Mouse (Mus musculus) cerebellum, adult 9-11 months (tissue): ENCODE measurements around the gene Pik3ap1.

Source experiments
- DNase-seq: peaks from one replicate; pipeline ENCODE4 v3.0.0; 2022

The Pik3ap1 gene

DNA sequence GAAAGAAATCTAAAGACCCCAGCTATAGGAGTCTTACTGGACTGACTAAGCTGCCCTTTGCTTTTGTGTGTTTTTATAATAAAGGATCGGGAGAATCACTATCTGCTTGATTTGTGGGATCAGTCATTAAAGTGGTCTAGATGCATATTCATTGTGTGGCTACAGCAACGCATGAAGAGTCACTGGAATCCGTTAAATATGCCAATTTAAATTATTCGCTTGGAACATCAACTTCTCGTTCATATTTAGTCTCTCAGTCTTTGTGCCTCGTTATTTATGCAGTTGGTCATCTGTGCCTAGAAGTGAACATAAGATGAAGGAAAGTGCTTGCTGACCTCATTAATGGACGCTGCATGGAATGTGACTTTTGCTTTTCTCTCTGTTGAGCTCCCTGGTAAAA lies 114.0 kb downstream of the Pik3ap1 start:
- DNase-seq = no peak

DNA sequence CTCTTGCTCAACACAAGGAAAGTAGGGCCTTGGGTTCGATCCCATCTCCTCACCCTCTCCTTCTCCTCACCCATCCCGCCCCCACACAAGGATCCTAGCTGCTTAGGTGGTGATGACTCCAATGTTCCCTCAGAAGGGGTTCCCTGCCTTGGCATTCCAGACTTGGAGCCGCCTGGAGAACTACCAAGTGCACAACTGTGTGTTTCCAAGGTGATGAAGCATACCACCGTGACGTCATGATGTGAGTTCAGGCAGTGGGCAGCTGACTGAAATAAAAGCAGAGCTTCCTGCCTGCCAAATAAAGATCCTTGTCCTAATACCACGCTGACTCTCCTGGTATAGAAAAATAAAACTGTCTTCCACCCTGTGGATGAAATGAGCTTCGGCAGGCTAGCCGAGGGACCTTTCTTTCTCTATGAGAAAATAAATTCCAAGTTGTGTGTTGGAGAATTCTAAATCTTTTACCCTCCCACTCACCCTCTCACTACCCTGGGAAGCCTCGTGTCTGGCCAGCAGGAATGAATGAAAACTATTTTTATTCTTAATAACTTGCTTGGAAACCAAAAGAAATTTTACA lies 114.7 kb downstream of the Pik3ap1 start:
- no peak for DNase-seq

DNA sequence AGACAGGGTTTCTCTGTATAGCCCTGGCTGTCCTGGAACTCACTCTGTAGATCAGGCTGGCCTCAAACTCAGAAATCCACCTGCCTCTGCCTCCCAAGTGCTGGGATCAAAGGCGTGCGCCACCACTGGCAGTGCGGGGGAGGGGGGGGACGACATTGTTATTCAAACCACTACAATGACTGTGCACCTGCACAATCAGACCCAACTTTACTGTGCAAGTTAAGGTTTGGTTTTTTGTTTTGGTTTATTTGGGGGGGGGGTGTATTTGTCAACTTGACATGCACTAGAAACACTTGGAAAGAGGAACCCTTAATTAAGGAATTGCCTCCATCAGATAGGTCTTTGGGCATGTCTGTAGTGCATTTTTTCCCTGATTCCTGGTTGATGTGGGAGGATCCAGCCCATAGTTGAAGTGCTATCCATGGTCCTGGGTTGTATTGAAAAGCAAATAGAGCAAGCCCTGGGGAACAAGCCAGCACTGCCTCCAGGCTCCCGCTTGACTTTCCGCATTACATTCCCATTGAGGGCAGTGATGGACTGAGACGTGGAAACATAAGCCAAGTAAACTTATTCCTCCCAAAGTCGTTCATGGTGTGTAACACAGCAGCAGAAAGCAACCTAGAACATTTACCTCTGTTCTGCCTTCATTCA lies 118.5 kb downstream of the Pik3ap1 start:
- DNase-seq = no peak

DNA sequence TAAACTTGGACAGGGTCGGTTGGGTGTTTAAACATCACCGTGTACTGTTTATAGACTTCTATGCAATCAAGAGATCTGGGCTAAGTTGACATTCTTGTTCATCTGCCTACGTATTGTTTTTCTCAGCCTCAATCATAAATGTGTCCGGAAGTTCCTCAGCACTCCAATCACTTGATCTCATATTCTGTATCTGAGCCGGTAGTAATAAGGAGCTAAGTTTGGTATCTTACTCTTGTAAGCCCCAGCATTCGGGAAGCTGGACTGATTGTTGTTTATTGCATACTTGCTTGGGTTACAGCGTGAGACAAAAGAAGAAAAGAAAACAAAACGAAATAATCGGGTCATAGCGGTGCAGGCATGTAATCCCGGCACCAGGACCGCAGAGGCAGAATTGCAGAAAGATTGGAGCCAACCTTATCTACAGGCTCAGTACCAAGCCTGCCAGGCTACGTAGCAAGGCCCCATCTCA lies 120.5 kb downstream of the Pik3ap1 start:
- DNase-seq = peak; percentile 27

DNA sequence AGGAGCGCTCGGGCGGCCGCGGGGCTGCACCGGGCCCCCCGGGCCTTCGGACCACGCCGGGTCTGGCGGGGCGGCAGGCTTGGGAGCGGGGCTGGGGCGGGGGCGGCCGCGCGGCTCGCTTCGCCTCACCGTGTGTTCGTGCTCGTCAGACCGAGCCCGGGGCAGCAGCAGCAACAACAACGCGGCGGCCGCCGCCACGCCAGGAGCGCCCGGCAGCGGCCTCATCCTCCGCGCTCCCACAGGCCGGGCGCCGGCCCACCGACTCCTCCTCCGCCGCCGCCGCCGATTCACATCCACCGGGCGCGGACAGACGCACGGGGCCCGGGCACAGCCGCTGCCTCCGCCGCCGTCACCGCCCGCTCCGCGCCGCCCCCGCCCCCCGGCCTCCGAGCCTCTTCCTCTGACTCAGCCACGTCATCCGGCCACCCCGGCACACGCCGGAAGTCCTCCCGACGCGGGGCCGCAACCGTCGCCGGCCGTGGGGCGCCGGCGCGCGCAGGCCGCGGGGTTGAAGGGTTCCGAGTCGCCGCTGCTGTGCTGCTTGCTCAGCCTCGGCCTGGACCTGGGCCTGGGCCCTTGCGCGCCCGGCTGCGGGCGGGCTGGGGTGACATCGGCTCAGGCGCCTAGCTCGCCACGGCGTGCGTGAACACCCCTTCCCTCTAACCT lies 121.1 kb downstream of the Pik3ap1 start, which contains the start of gene Tm9sf3:
TSS of gene Tm9sf3 (minus strand) at position 368 of the 666 bp plus-strand sequence.
- DNase-seq = peak; percentile 92

DNA sequence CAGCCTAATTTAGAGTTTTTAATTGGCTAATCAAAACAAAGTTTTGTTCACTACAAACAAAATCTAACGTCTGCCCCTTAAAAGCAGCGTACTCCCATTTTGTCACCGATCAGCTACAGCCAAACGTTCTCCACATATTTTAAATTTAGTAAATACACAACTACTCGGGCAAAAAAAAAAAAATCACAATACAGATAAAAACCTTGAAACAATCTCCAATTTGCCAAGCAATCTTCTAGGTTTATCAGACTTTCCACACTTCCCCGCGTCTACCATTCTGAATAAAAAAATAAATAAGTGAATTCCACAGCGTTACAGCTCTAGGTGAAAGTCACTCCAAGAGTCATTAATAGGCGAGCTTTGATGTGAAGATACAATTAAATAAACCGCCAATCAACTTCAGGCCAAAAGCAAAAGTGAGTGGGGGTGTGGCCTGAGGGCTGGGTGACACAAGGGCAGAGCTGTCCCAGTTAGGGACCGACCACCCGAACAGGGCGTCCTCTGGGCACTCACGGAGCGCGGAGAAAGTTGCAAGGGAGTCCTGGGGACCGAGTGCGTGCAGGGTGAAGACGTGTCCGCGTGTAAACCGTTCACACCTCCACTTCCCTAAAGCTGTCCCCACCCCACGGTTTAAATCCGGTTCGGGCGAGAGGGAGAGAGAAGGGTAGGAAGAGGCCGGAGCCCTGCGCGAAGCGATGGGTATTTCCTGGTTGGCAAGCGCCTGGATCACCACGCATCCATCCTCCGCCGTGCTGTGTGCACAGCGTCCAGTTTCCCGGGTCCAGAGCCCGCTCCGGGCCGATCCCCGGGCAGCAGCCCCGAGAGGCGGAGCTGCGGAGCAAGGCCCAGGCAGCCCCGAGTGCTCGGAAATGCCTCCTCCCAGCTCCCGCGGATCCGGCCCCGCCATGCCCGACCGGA lies 121.9 kb downstream of the Pik3ap1 start:
- DNase-seq = peak; percentile 72

DNA sequence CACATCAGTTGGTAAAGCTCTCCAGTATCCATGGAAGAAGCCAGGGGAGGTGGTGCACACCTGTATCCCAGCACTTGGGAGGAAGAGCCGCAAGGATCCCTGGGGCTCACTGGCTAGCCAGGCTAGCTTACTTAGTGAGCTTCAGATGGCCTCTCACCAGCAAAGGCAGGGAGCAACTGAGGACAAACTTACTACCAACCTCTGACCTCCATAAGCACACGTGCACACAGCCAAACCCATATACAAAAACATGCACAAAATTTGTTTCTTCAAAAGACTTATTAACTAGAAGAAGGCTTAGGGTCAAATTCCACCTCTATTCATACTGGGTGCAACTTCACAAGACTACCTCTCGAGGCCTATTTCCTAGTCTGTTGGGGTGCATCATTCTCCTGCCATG lies 124.2 kb downstream of the Pik3ap1 start:
- no peak for DNase-seq

DNA sequence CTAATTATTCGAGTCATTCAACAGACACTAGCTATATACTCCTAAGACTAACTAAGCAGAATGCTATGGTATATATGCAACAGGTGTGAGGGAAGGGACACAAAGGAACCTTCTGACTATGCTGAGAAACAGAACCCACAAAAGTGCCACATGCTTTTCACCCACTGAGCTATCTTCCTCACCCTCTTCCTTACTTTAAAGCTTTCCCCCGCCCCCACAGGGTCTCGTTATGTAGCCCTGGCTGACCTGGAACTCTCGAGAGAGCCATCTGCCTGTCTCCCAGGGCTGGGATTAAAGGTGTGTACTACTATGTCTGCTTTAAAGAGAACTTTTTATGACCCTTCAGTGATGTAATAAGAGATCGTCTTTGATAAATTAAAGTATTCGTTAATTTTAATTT lies 125.6 kb downstream of the Pik3ap1 start:
- DNase-seq = no peak

DNA sequence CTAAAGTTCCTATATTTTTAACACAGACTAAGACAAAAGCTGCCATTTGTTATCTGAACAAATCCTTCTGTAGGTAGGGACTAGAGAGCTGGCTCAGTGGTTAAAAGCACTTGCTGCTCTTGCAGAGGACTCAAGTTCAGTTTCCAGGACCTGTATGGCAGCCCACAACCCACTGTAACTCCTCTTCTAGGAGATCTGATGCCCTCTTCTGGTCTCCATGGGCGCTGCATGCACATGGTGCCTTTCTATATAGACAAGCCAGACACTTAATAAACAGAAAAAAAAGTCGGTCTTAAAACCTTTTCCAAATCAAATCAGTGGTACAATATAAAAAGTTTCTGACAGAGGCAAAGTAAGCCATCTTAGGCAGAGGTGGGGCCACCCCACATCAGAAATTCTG lies 126.2 kb downstream of the Pik3ap1 start:
- no peak for DNase-seq

DNA sequence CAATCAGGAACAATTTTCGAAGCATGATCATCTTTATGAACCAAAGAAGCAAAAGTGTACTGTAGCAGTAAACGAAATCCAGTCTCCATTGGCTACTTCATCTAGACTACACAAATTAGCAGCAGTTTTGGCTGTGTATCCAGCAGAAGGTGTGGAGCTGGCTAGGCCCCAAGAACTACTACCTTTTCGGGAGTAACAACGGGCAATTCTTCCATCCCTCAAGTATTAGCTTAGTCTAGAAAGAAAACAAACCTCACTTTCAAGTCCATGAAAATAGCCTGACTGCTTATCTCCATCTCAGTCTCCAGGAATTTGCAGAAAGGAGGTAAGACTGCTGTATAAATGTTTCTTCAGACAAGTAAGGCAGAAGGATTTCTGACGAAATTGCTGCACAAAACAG lies 130.3 kb downstream of the Pik3ap1 start:
- DNase-seq = no peak

DNA sequence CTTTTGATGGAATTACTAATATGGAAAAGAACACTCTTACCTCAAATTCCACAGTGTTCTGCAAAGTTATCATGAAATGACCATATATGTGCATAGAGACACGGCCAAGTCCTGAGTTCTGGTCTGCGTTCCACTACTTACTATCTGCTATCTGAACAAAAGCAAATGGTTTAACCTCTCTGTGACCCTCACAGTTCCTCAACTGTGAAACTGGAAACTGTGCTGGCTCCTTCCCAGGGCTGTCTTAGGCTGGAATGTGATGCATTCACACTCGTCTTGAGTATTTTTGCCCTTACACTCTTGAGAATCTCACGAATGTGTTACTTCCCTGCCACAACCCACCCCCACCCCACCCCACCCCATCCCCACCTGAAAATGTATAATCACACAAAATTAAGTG lies 135.9 kb downstream of the Pik3ap1 start:
- no peak for DNase-seq

DNA sequence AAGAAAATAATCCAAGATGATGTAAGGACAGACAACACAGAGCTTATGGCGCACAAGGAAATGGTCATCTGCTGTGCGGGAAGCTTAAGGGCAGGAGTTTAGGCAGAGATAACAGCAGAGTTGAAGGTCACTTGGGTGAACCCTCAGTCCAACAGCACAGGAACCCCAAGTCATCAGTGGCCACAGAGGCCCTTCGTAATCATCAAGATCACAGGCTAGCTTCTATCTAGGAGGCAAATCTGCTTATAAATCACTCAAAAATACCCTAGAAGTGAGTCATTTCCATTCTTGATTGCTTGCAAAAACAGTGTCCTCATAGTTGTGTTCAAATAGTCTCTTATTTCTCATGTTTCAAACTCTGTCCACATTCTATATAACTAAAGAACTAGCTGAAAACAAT lies 136.6 kb downstream of the Pik3ap1 start:
- DNase-seq = no peak

DNA sequence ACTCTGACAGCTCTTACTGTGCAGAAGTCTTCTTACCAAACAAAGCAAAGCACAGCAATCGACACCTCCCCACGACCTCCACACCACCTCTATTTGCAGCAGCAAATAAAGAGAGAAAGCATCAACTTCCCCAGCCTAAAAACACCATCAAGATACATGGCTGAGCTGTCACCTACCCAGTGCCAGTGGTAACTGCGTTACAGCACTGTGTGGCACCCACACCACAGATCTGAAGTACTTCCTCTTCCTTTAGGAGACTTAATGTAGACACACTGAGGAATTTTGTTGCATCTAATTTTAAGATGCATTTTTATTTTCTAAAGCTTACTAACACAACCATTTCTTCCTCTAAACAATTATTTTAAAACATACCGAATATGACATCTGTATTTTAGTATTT lies 138.6 kb downstream of the Pik3ap1 start:
- DNase-seq = no peak

DNA sequence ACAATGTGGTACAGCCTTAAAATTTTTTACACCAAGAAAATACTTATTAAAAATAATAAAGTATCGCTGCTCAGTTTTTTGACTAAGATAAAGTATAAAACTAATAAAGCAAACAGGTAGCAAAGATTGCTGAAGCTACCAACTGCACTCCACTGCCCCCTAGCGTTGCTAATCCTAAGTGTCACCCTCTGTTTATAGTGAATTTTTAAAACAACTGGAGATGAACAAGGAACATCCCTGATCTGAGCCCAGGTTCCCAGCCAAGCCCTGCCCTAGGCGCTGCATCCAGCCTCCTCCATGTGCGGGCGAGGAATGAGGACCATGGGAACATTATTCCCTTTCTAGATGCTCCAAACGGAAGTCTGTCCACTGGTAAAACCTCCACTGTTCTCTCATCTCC lies 140.3 kb downstream of the Pik3ap1 start:
- DNase-seq = no peak

DNA sequence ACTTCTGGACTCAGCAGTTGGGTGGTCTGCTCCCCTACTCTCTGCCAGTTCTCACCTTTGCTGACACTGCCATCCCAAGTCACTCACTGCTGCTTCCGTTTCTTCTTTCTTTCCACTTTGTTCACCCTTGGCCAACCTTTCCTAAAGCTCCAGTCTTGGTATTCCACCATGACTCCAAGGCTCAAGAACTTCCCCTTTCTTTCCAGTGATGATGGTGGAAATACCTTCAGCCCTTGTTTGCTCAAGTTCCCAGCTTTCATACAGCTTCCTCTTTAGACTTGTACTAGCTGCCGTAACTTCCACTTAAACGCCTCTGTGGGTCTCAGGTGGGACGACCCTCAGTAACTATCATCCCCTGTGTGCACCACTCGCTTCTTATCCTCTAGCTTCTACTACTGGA lies 142.9 kb downstream of the Pik3ap1 start:
- DNase-seq = no peak

DNA sequence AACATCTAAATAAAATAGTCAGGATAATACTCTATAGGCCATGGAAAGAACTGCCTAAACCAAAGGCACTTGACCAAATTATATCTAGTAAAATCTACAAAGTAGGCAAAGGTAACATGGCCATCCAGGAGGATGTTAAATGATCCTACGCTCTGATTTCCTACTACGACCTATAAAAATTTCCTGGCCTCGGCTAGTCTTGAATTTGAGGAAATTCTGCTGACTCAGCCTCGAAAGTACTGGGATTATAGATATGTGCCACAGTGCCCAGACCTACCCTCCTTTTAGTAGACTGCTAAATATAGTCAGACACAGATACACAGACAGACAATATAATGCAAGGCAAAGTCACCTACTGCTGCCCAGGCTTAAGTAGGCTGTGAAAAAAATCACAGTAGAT lies 151.2 kb downstream of the Pik3ap1 start:
- DNase-seq = no peak
